Mouse (Mus musculus) liver, adult 2 months (tissue): ENCODE results near the gene Pgghg.

Source experiments
- CTCF ChIP-seq: fragments of 200-500 bp; IDR thresholded peaks from 2 replicates; pipeline ENCODE4 v1.5.1; 2011; ENCODE audit warnings: low read depth, low read length, control low read depth
- POLR2A ChIP-seq: fragments of 200-500 bp; IDR thresholded peaks from 2 replicates; pipeline ENCODE4 v1.6.1; 2011; ENCODE audit warnings: low read length, control low read depth; ENCODE audit not compliant: insufficient read depth; ENCODE audit errors: extremely low read depth

- TF ChIP-seq CTCF (no peak), POLR2A (no peak)
Measured at GRCm38 (mm10) chr7:140961416-140961815, 20.2 kb downstream of the Pgghg start.
